Mouse (Mus musculus) midbrain, embryonic 11.5 days (tissue): Measurements from ENCODE around the gene Cped1. TPM values are rescaled to one million over a fixed set of nuclear protein-coding genes. Genes with fewer than 3 reads are reported as not detected.
"Not testable (repeated sequence)": the region's sequence is repeated elsewhere in the genome, so short reads cannot be mapped to it uniquely, and the experiment has no call there.

ENCODE experiments used
- ATAC-seq: fragments of 200-750 bp; cut with Nextera tagmentation; 2 replicates; pipeline ENCODE4 v1.8.0; 2017; ENCODE audit warnings: moderate TSS enrichment, moderate library complexity; ENCODE audit not compliant: low FRiP score
- DNase-seq: peaks from one replicate; pipeline ENCODE4 v3.0.0; 2015; ENCODE audit warnings: low spot score; ENCODE audit errors: missing footprints
- H3K27ac ChIP-seq: fragments of 300-500 bp; sonication (generic); 2 replicates; pipeline ENCODE4 v1.5.1; 2014; ENCODE audit warnings: low read depth, low read length
- H3K27me3 ChIP-seq: fragments of 300-500 bp; sonication (generic); 2 replicates; pipeline ENCODE4 v1.6.1; 2014; ENCODE audit warnings: mild to moderate bottlenecking, low read length, moderate library complexity, mixed read lengths; ENCODE audit not compliant: control insufficient read depth, insufficient read depth
- H3K36me3 ChIP-seq: fragments of 300-500 bp; sonication (generic); 2 replicates; pipeline ENCODE4 v1.6.1; 2014; ENCODE audit warnings: mild to moderate bottlenecking, low read length, moderate library complexity, mixed read lengths; ENCODE audit not compliant: control insufficient read depth, insufficient read depth
- H3K4me1 ChIP-seq: fragments of 300-500 bp; sonication (generic); 2 replicates; pipeline ENCODE4 v1.6.1; 2014; ENCODE audit warnings: low read length; ENCODE audit not compliant: control insufficient read depth, insufficient read depth
- H3K4me2 ChIP-seq: fragments of 300-500 bp; sonication (generic); 2 replicates; pipeline ENCODE4 v1.6.1; 2014; ENCODE audit warnings: mild to moderate bottlenecking, moderate library complexity
- H3K4me3 ChIP-seq: fragments of 300-500 bp; sonication (generic); 2 replicates; pipeline ENCODE4 v1.5.1; 2014; ENCODE audit warnings: low read depth, low read length
- H3K9ac ChIP-seq: fragments of 300-500 bp; sonication (generic); 2 replicates; pipeline ENCODE4 v1.6.1; 2014; ENCODE audit warnings: low read length
- H3K9me3 ChIP-seq: fragments of 300-500 bp; sonication (generic); 2 replicates; pipeline ENCODE4 v1.6.1; 2016; ENCODE audit warnings: low read length; ENCODE audit not compliant: control insufficient read depth
- whole genome bisulfite sequencing: fragments of 180-500 bp; shearing (Covaris S2); extraction: QIAGEN DNeasy Blood & Tissue Kit; methylation state at CpG from one replicate; pipeline ENCODE4 v1.1.7; 2014; 5-methylcytosine and 5-hydroxymethylcytosine counted together
- polyA plus RNA-seq: library from polyadenylated mRNA; unstranded; fragments of >200 nt; fragmentation: Nextera tagmentation; extraction: Ambion mirVana; gene quantifications from 2 replicates; pipeline ENCODE4 v1.2.1, GENCODE M21; 2014

Cped1 gene
- polyA plus RNA-seq, 1 experiment from 2014 or later = 9.6 TPM

- DNase-seq (peak; percentile 69), ATAC-seq (no peak)
- no peaks in the 10 kb centered on the region for H3K4me1 ChIP-seq
- no peak overlapping the region for H3K4me3 ChIP-seq
- 88% methylated on average over 2 of the region's 2 CpGs for WGBS
- H3K9ac ChIP-seq = no peak overlapping the region
- H3K27me3 ChIP-seq = no peaks in the 10 kb centered on the region
- H3K36me3 ChIP-seq = no peaks in the 10 kb centered on the region
- H3K27ac ChIP-seq = no peak overlapping the region
- H3K4me2 ChIP-seq = no peak overlapping the region
- no peaks in the 10 kb centered on the region for H3K9me3 ChIP-seq
Observed at GRCm38 (mm10) chr6:22027854-22028253, 42.1 kb downstream of the Cped1 start.

GRCm38 (mm10) chr6:22030381-22030780 is 44.7 kb downstream of the Cped1 start:
- H3K27ac ChIP-seq = no peak overlapping the region
- DNase-seq = peak; percentile 33
- H3K4me3 ChIP-seq = no peak overlapping the region
- no peak for ATAC-seq
- no peak overlapping the region for H3K9ac ChIP-seq
- no peaks in the 10 kb centered on the region for H3K36me3 ChIP-seq
- 82% methylated on average over 7 of the region's 7 CpGs for WGBS
- H3K4me2 ChIP-seq = no peak overlapping the region
- H3K27me3 ChIP-seq = no peaks in the 10 kb centered on the region
- H3K4me1 ChIP-seq = no peaks in the 10 kb centered on the region
- H3K9me3 ChIP-seq = no peaks in the 10 kb centered on the region

GRCm38 (mm10) chr6:22033188-22033587 is 47.5 kb downstream of the Cped1 start:
- Histone ChIP-seq H3K4me3 (no peak overlapping the region), H3K4me1 (0 out of 2 replicates have a peak, but pooled peaks cover 5% of the 10 kb centered on the region), H3K9me3 (no peaks in the 10 kb centered on the region), H3K27ac (no peak overlapping the region), H3K4me2 (no peak overlapping the region), H3K9ac (no peak overlapping the region), H3K27me3 (no peaks in the 10 kb centered on the region), H3K36me3 (no peaks in the 10 kb centered on the region)
- ATAC-seq (no peak), DNase-seq (peak; percentile 2)
- WGBS = 86% methylated on average over 4 of the region's 4 CpGs

GRCm38 (mm10) chr6:22035408-22035807 is 49.7 kb downstream of the Cped1 start:
- 0 out of 2 replicates have a peak, but pooled peaks cover 5% of the 10 kb centered on the region for H3K4me1 ChIP-seq
- H3K36me3 ChIP-seq = no peaks in the 10 kb centered on the region
- H3K4me2 ChIP-seq = no peak overlapping the region
- no peak overlapping the region for H3K9ac ChIP-seq
- H3K27ac ChIP-seq = no peak overlapping the region
- no peaks in the 10 kb centered on the region for H3K9me3 ChIP-seq
- 77% methylated on average over 6 of the region's 6 CpGs for WGBS
- no peak overlapping the region for H3K4me3 ChIP-seq
- DNase-seq (peak; percentile 21), ATAC-seq (no peak)
- no peaks in the 10 kb centered on the region for H3K27me3 ChIP-seq

GRCm38 (mm10) chr6:22035895-22036294 is 50.2 kb downstream of the Cped1 start:
- Histone ChIP-seq H3K4me2 (no peak overlapping the region), H3K9me3 (no peaks in the 10 kb centered on the region), H3K27me3 (no peaks in the 10 kb centered on the region), H3K4me1 (0 out of 2 replicates have a peak, but pooled peaks cover 5% of the 10 kb centered on the region), H3K36me3 (no peaks in the 10 kb centered on the region), H3K4me3 (no peak overlapping the region), H3K27ac (no peak overlapping the region), H3K9ac (no peak overlapping the region)
- ATAC-seq = peak; percentile 52; the same call in 1 of the 2 replicates
- WGBS = 77% methylated on average over 3 of the region's 3 CpGs
- DNase-seq = no peak

- DNase-seq (peak; percentile 45), ATAC-seq (no peak)
- Histone ChIP-seq H3K4me2 (no peak overlapping the region), H3K27ac (no peak overlapping the region), H3K9ac (no peak overlapping the region), H3K36me3 (no peaks in the 10 kb centered on the region), H3K27me3 (no peaks in the 10 kb centered on the region), H3K4me1 (0 out of 2 replicates have a peak, but pooled peaks cover 5% of the 10 kb centered on the region), H3K4me3 (no peak overlapping the region), H3K9me3 (no peaks in the 10 kb centered on the region)
- WGBS = 85% methylated on average over 8 of the region's 8 CpGs
Observed at GRCm38 (mm10) chr6:22036396-22036795, 50.7 kb downstream of the Cped1 start.

- H3K4me1 ChIP-seq = 0 out of 2 replicates have a peak, but pooled peaks cover 5% of the 10 kb centered on the region
- no peaks in the 10 kb centered on the region for H3K27me3 ChIP-seq
- no peaks in the 10 kb centered on the region for H3K36me3 ChIP-seq
- ATAC-seq (no peak), DNase-seq (peak; percentile 62)
- no peaks in the 10 kb centered on the region for H3K9me3 ChIP-seq
- H3K4me3 ChIP-seq = no peak overlapping the region
- WGBS = 56% methylated on average over 1 of the region's 1 CpGs
- no peak overlapping the region for H3K27ac ChIP-seq
- no peak overlapping the region for H3K9ac ChIP-seq
- H3K4me2 ChIP-seq = no peak overlapping the region
Observed at GRCm38 (mm10) chr6:22036911-22037310, 51.2 kb downstream of the Cped1 start.

GRCm38 (mm10) chr6:22037441-22038050 is 51.8 kb downstream of the Cped1 start:
- WGBS = 55% methylated on average over 4 of the region's 4 CpGs
- Histone ChIP-seq H3K9me3 (no peaks in the 10 kb centered on the region), H3K27ac (no peak overlapping the region), H3K9ac (no peak overlapping the region), H3K4me1 (0 out of 2 replicates have a peak, but pooled peaks cover 5% of the 10 kb centered on the region), H3K4me3 (no peak overlapping the region), H3K36me3 (no peaks in the 10 kb centered on the region), H3K4me2 (no peak overlapping the region), H3K27me3 (no peaks in the 10 kb centered on the region)
- ATAC-seq (peak; percentile 30; the same call in 1 of the 2 replicates), DNase-seq (peak; percentile 79)

GRCm38 (mm10) chr6:22039666-22040065 is 54.0 kb downstream of the Cped1 start:
- 59% methylated on average over 7 of the region's 7 CpGs for WGBS
- not testable (repeated sequence) for H3K4me2 ChIP-seq, H3K9ac ChIP-seq, H3K4me1 ChIP-seq, H3K27ac ChIP-seq, DNase-seq, H3K27me3 ChIP-seq, H3K9me3 ChIP-seq, H3K4me3 ChIP-seq, ATAC-seq, H3K36me3 ChIP-seq
